Mouse (Mus musculus) gastrocnemius, postnatal 10 days (tissue): ENCODE data around the gene Snn. TPM values are rescaled to one million over a fixed set of nuclear protein-coding genes. Genes with fewer than 3 reads are reported as not detected.
"Not testable (repeated sequence)": the region's sequence is repeated elsewhere in the genome, so short reads cannot be mapped to it uniquely, and the experiment has no call there.

ENCODE experiments used
- DNase-seq: peaks from one replicate; pipeline ENCODE4 v3.0.0; 2021; ENCODE audit warnings: mixed read lengths
- long read RNA-seq, 2 experiments: library from polyadenylated mRNA; stranded (forward); transcript quantifications; one replicate each; pipeline ENCODE4 v2.0.0; 2021
- total RNA-seq, 2 experiments: library from RNA; stranded (reverse); gene quantifications; 2 replicates each; pipeline ENCODE4 v1.2.3; 2021

Gene Snn
- total RNA-seq: 10 to 100 TPM; 14.1 to 17.6 TPM
- long read RNA-seq, experiment 1, transcript Snn-201 (2 exons, 2,872 nt): major isoform, 12 of 12 reads
- long read RNA-seq, experiment 1, partial matches to known transcripts: 0 of 12 reads
- long read RNA-seq, experiment 1, other reads (novel, unspliced or antisense): 0 of 12 reads
- long read RNA-seq, experiment 2, transcript Snn-201 (2 exons, 2,872 nt): major isoform, 8 of 12 reads
- long read RNA-seq, experiment 2, partial matches to known transcripts: 0 of 12 reads
- long read RNA-seq, experiment 2, other reads (novel, unspliced or antisense): 4 of 12 reads

GRCm38 (mm10) chr16:11060645-11061044, at the start of gene Snn:
Gene Snn (plus strand): TSS chr16:11060945.
- DNase-seq: no peak

DNA sequence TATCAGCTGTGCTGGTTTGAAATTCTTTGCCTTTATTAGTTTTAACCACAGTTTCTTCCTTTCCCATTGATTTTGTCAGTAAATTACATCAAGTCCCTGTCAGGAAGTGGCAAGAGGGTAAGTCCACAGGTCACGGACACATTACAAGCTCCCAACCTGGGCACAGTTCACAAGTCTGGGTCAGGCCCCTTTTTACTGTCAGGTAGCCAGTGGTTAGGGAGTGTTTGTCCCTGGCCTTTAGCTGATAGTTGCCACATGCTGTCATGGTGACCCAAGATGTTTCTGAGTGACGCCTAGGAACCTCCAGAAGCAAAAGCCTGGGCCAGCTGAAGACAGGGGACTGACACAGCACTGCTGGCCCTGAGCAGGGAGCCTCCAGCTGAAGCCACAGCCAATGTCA, 49.5 kb upstream of the Snn start:
- DNase-seq: no peak

DNA sequence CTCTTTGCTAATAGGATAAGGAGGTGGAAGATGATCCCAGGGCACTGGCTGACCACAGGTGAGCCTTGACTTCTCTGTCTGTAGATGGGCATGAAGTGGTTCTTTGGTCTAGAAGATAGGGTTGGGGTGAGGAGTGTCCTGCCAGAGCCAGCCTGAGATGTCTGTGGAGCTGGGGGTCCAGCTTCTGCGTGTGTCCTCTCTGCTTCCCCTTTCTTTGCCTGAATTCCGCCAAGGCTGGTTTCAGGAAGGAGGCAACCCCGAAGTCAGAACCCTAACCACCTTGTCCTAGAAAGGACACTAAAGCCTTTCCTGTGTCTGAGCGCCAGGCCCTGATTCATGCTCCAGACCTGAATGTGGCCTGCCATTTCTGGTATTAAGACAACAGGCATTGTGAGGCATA, 48.8 kb upstream of the Snn start:
- DNase-seq: no peak

DNA sequence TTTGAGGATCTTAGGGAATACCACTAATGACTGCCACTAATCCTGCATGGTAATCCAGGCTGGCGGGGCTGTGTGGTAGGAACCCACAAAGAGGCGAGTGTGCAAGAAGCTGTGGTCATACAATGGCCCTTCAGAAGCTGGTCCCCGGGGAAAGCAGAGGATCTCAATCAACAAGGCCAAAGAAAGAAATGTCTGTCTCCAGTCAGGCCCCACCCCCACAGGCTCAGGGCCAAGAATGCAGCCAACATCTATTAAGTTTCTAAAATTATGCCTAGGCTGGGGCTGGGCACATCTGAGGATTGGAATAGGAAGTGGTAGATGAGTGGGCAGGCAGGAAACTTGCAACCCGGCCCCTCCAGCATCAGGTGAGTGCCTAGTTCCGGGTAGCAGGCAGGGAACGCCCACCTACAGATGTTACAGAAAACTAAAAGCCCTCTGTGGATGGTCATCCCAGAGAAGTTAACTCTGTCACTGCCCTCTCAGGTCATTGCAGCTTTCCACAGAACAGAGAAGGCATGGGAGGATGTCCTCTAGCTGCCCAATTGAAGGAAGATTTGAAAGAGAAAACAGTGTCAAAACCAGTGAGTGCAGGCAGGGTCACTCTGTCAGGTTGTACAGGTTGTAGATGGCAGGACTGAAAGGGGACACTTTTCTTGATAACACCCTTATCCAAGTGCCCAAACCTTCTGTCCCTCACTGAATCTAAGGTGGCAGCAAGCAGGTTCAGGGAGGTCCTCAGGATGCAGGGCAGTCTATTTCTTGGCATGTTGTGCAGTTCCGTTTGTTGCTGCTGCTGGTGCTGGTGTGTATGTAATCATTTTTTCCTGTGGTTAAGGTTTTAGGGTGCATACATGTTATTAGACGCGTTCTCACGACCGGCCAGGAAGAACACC, 47.9 kb upstream of the Snn start:
- peak; percentile 69 for DNase-seq

GRCm38 (mm10) chr16:11013464-11014147, 47.1 kb upstream of the Snn start:
- DNase-seq: not testable (repeated sequence)

DNA sequence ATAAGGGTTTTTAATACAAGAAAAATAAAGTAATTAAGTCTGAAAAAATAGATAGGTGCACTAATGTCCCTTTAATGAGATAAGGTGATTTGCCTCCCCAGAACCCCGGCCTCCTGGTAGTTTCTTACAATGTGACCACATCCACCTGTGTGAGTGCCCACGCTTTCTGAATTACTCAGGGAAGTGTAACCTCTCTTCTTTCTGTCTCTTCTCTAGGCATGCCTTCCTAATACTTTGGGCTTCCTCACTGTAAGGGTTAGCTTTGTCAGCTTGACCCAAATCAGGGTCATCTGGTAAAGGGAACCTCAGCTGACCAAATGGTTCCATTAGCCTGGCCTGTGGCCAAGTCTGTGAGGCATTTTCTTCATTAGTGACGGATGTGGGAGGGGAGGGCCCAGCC, 46.3 kb upstream of the Snn start:
- DNase-seq: no peak

DNA sequence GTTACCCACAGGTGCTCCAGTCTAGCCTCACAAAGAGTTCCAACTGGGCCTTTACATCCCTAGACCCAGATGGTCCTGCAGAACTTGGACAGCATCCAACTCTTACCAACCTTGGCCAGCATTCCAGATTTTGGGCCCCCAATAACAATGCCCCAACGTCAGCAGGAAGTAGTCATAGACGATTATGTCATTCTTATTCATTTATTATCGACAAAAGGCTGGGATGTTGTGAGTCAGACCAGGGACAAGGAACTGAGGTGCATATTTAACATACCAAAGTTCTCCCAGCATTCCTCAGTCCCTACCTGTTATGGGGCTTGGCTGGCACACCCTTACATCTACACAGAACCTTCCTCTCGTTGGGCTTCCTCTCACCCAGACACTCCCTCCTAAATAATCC, 44.4 kb upstream of the Snn start:
- DNase-seq: no peak

GRCm38 (mm10) chr16:11017807-11018595, 42.7 kb upstream of the Snn start:
- no peak for DNase-seq

DNA sequence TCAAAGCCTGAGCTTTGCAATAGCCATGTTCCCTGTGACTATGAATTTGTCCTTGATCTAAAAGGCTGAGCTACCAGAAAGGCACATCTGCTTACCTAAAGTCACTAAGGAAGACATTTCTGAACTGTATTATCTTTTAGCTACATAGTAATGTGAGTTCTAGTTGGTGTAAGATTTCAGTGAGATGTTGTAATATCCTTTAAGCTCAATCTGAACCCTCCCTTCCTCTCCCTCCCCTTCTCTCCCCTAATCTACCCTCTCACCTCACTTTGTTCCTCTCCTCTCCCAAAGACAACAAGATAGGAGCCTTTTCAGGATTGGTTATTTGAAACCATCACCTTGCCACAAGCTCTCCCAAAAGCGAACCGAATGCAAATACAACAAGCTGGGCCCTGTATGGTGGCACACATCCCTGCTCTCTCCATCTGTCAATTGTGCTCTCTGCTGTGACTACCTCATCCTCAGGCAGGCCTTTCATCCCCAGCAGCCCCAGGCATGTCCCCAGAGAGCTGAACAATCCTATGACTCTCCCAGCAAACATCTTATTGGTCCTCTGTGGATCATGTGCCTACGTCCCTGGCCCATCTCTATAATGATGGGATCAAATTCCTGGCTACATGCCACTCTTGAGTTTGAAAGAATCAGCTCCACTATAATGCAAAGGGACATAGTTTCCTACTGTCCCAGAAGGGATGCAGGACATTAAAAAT, 39.2 kb upstream of the Snn start:
- no peak for DNase-seq

DNA sequence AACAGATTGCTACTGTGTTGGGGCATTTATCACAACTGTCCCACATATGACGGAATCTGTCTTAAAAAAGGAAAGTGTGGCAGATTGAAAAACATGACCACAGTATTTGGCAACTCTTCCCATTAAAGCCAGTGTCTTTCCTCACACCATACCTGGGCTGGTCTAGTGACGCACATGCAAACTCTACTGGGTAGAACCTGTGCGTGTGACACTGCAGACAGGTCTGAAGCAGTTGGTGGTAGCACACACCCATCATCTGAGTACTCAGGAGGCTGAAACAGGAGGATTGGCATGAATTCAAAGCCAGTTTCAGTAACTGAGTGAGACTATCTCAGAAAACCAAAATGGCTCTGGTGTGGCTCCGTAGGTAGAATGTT, 38.6 kb upstream of the Snn start:
- no peak for DNase-seq

DNA sequence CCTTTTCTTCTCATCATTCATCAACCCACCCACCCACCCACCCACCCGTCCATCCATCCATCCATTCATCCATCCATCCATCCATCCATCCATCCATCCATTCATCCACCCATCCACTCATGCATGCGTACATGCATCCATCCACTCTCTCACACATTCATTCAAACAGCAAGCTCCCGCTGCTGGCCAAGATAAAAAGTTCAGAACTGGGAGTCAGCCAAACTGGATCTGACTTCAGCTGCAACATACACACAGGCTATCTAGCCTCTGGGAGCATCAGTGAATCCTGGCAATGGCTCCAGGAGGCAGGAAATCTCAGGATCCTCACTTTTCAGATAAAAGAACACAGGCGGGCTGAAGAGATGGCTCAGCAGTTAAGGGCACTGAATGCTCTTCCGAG, 37.1 kb upstream of the Snn start:
- DNase-seq: no peak

- DNase-seq: peak; percentile 39
These were observed 35.9 kb upstream of the Snn start for GRCm38 (mm10) chr16:11024841-11025240.

GRCm38 (mm10) chr16:11028206-11028605, 32.5 kb upstream of the Snn start:
- no peak for DNase-seq

- DNase-seq: no peak
These were observed 29.9 kb upstream of the Snn start for GRCm38 (mm10) chr16:11030844-11031243.

DNA sequence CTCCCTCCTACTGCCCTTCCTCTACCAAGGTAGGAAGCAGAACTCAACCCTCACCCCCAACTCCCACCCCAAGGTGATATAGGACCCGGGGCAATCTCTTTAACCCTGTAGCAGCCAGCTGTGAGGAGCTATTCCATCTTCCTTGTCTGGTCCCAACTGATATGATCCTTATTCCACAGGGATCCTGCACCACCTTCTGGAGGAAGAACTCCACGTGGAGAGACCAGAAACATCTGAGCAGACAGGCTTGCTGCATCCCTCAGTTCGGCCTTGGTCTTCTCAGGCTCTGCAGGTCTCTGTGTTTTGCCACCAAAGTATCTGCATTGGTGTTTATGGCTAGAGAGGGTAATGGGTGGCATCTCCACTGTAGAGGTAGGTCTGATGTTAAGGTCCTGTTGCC, 29.4 kb upstream of the Snn start:
- DNase-seq: no peak

- DNase-seq: peak; percentile 87
These were observed 26.4 kb upstream of the Snn start for GRCm38 (mm10) chr16:11034193-11034803.

DNA sequence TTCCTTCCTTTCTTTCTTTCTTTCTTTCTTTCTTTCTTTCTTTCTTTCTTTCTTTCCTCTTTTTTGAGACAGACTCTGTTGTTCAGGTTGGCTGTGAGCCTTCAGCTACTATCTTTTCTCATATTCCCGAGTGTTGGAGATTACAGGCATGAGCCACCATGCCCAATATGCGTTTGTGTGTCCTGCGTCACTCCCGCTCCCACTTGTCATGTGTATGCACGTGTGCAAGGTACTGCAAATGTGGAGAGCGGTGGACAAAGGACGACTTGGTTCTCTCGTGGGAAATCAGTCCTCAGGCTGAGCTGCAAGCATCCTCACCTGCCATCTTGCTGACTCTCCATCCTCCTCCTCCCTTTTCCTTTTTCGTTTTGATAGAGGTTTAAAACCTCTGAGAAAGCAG, 25.5 kb upstream of the Snn start:
- no peak for DNase-seq

DNA sequence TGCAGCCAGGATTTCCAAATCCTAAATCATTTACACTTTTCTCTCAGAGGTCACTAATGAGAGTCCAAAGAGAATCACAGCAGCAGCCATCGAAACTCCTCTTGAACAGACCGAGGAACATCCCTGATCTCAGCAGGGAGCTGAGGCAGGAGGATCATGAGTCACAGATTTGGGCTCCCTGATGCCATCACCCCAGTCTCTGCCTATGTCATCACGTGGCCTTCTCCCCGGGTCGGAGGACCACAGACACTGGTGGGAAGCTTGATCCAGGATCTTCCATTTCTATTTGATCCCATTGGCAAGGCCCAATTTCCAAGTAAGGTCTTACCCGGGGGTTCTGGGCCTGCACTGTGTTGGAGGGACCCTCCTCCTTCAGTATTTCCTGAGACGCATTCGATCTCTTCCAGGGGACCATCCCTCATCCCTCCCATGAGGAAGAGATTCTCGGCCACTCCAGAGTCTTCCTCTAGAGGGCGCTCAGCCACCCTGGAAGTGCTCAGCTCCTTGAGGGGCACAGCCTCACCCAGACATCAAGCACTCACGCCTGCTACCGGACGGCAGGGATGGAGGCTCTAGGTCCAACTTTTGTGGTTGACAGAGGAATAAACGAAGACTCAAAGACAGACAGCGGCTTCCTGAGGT, 24.8 kb upstream of the Snn start:
- peak; percentile 77 for DNase-seq

GRCm38 (mm10) chr16:11040603-11041002, 20.1 kb upstream of the Snn start:
- DNase-seq: no peak

DNA sequence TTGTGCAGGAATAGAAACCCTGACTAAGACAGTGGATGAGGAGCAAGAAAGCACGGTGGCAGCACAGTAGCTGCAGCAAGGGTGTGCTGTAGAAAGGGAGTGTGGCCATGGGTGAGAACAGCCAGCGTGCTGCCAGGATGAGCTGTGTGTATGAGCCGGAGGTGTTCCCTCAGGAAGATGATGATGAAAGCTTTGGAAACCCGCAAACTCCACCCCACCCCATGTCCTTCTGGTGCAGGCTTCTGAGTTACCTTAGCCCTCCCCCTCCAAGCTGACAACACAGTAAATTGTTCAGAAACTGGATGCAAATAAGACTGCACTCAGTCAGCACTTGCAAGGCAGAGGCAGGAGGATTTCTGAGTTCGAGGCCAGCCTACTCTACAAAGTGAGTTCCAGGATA, 17.5 kb upstream of the Snn start:
- DNase-seq: no peak

DNA sequence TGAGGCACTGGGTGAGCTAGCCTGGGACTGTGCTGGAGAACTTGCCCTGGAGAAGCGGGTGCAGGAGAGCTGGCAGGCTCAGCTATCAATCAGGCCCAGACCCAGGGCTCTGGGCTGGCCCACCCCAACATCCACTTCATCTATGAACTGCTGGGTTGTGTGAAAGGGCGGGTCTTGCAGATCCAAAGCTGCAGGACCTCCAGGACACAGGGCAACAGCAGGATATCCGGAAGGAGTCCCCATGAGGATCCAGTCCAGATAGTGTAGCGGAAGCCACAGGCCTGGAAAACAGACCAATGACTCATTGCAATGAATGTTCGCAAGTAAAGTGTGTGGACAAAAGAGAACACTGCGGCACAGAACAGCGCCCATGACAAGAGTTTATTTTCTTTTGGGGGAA, 14.3 kb upstream of the Snn start:
- DNase-seq: no peak
